Mouse (Mus musculus) forebrain, embryonic 10.5 days (tissue): ENCODE measurements around the gene Usp33. TPM values are rescaled to one million over a fixed set of nuclear protein-coding genes. Genes with fewer than 3 reads are reported as not detected.

Experiments
- DNase-seq: peaks from one replicate; pipeline ENCODE4 v3.0.0-alpha.2; 2017; ENCODE audit warnings: low spot score; ENCODE audit errors: extremely low spot score
- H3K27ac ChIP-seq: fragments of 300-500 bp; sonication (generic); 2 replicates; pipeline ENCODE4 v1.5.1; 2016; ENCODE audit warnings: mild to moderate bottlenecking
- H3K27me3 ChIP-seq: fragments of 300-500 bp; sonication (generic); 2 replicates; pipeline ENCODE4 v1.6.1; 2016; ENCODE audit warnings: mild to moderate bottlenecking; ENCODE audit not compliant: poor library complexity, severe bottlenecking
- H3K36me3 ChIP-seq: fragments of 300-500 bp; sonication (generic); replicated peaks from 2 replicates; pipeline ENCODE4 v1.6.1; 2016; ENCODE audit warnings: mild to moderate bottlenecking, moderate library complexity
- H3K4me1 ChIP-seq: fragments of 300-500 bp; sonication (generic); 2 replicates; pipeline ENCODE4 v1.6.1; 2016
- H3K4me3 ChIP-seq: fragments of 300-500 bp; sonication (generic); 2 replicates; pipeline ENCODE4 v1.5.1; 2016; ENCODE audit warnings: mild to moderate bottlenecking, moderate library complexity
- H3K9me3 ChIP-seq: fragments of 300-500 bp; sonication (generic); 2 replicates; pipeline ENCODE4 v1.6.1; 2016; ENCODE audit warnings: mild to moderate bottlenecking, moderate library complexity
- WGBS: fragments of 180-500 bp; shearing (Covaris S2); methylation state at CpG from one replicate; pipeline ENCODE4 v1.1.7; 2016; 5-methylcytosine and 5-hydroxymethylcytosine counted together
- polyA plus RNA-seq: library from polyadenylated mRNA; unstranded; fragments of >200 nt; fragmentation: Nextera tagmentation; extraction: Ambion mirVana; gene quantifications from 2 replicates; pipeline ENCODE4 v1.2.1, GENCODE M21; 2016

Usp33 gene
- polyA plus RNA-seq, 1 experiment from 2014 or later, result 47.4 TPM

DNA sequence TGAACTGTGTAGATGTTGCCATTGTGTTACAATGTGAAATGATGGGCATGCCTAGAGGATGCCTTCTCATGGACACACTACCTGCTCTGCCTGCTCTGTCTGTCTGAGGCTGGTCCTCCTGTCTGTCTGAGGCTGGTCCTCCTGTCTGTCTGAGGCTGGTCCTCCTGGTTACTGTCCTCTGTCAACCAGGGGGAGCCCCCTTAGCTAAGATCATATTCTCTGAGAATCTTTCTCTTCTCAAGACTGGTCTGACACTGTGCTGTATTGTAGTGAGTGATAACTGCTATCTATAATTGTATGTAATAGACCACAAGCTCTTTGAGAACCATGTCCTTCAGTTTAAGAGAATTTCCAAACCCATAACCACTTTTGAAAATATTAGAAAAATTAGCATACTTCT, 89.3 kb downstream of the Usp33 start:
- no peak for DNase-seq
- no peaks in the 10 kb centered on the region for H3K27me3 ChIP-seq
- H3K27ac ChIP-seq, result no peak overlapping the region
- H3K9me3 ChIP-seq, result no peaks in the 10 kb centered on the region
- H3K4me1 ChIP-seq, result no peaks in the 10 kb centered on the region
- peaks cover 61% of the 10 kb centered on the region for H3K36me3 ChIP-seq
- H3K4me3 ChIP-seq, result no peak overlapping the region

GRCm38 (mm10) chr3:152438068-152438467, 91.8 kb downstream of the Usp33 start:
- no peak for DNase-seq
- 98% methylated on average over 7 of the region's 7 CpGs for WGBS
- Histone ChIP-seq H3K4me1 (no peaks in the 10 kb centered on the region), H3K27ac (no peak overlapping the region), H3K27me3 (no peaks in the 10 kb centered on the region), H3K9me3 (no peaks in the 10 kb centered on the region), H3K4me3 (no peak overlapping the region), H3K36me3 (peaks cover 46% of the 10 kb centered on the region)

GRCm38 (mm10) chr3:152442795-152443194, 96.5 kb downstream of the Usp33 start:
- no peak overlapping the region for H3K27ac ChIP-seq
- WGBS, result 92% methylated on average over 4 of the region's 4 CpGs
- no peak for DNase-seq
- H3K4me3 ChIP-seq, result no peak overlapping the region
- H3K9me3 ChIP-seq, result no peaks in the 10 kb centered on the region
- H3K27me3 ChIP-seq, result no peaks in the 10 kb centered on the region
- H3K4me1 ChIP-seq, result no peaks in the 10 kb centered on the region
- H3K36me3 ChIP-seq, result peaks cover 13% of the 10 kb centered on the region

Other genes with a start within 250 kb of the Usp33 start
- 1.9 and 3.5 TPM in 2 replicates for gene Gipc2, start 180.2 kb upstream of the Usp33 start, polyA plus RNA-seq
- 16.2 and 18.8 TPM in 2 replicates for gene Dnajb4, start 136.2 kb upstream of the Usp33 start, polyA plus RNA-seq
- gene Fubp1, start 136.1 kb upstream of the Usp33 start, polyA plus RNA-seq, result 444 and 478 TPM in 2 replicates
- 2.8 and 3.8 TPM in 2 replicates for gene Nexn, start 80.1 kb upstream of the Usp33 start, polyA plus RNA-seq
- gene Miga1, start 6.1 kb upstream of the Usp33 start, polyA plus RNA-seq, result 19.3 and 22.1 TPM in 2 replicates
- gene Zzz3, start 49.0 kb downstream of the Usp33 start, polyA plus RNA-seq, result 56.4 and 60.7 TPM in 2 replicates